Mouse (Mus musculus) C2C12 (cell line): ENCODE measurements around the gene Patj.

Experiments
- CEBPB ChIP-seq: IDR thresholded peaks from one replicate; pipeline ENCODE4 v1.6.1; 2011; ENCODE audit warnings: low read depth, mild to moderate bottlenecking, control low read depth, moderate library complexity
- CTCF ChIP-seq: IDR thresholded peaks from one replicate; pipeline ENCODE4 v1.5.1; 2011; ENCODE audit not compliant: control insufficient read depth, insufficient read depth, insufficient read length
- MYOD1 ChIP-seq: IDR thresholded peaks from one replicate; pipeline ENCODE4 v1.6.1; 2011; ENCODE audit warnings: low read depth; ENCODE audit not compliant: control insufficient read depth, insufficient read length
- MYOG ChIP-seq: IDR thresholded peaks from one replicate; pipeline ENCODE4 v1.6.1; 2011; ENCODE audit not compliant: control insufficient read depth, insufficient read length; ENCODE audit errors: extremely low read depth
- USF1 ChIP-seq: IDR thresholded peaks from one replicate; pipeline ENCODE4 v1.6.1; 2011; ENCODE audit warnings: low read depth, mild to moderate bottlenecking, control low read depth, moderate library complexity

- TF ChIP-seq CTCF (no peak), MYOG (no peak), USF1 (no peak), CEBPB (no peak), MYOD1 (no peak)
Observed at GRCm38 (mm10) chr4:98569904-98570303, 174.3 kb downstream of the Patj start.
